Mouse (Mus musculus): ENCODE measurements around the gene Arhgap20. TPM values are rescaled to one million over a fixed set of nuclear protein-coding genes. Genes with fewer than 3 reads are reported as not detected.
A peak's percentile ranks its signal among the peaks of the same experiment; 100 is the strongest.

Arhgap20 gene
- polyA plus RNA-seq, 1 experiment from 2014 or later = 3.6 TPM

DNA sequence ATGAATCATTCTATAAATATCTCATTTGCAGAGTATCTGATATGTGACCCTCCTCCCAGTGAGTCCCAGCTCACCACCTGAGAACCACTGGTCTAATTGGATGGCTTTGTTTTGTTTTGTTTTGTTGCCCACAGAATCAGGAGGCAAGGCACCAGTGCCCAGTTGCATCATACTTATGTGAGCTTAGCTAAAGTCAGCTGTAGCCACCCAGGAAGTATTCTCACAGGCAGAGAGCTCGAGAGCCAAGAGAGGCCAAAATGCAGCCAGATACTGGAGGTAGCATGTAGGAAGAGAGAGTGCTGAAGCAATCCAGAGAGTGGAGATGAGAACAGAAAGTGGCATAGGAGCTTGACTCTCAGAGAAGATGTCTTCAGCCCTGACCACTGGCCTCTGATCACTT, 23.3 kb downstream of the Arhgap20 start:
- no peak overlapping the region for H3K4me2 ChIP-seq (replicated peaks; ENCODE audit: low read depth, low read length)

GRCm38 (mm10) chr9:51795206-51795605, 30.1 kb downstream of the Arhgap20 start:
- no peak overlapping the region for H3K9ac ChIP-seq (replicated peaks; ENCODE audit: low read length)
- no peaks in the 10 kb centered on the region for H3K36me3 ChIP-seq (ENCODE audit: insufficient read depth, low read length)
- H3K4me1 ChIP-seq (ENCODE audit: insufficient read depth, low read length) = no peaks in the 10 kb centered on the region
- 39% methylated on average over 6 of the region's 6 CpGs for WGBS
- no peak overlapping the region for H3K4me3 ChIP-seq (ENCODE audit: low read length)
- no peak overlapping the region for H3K4me2 ChIP-seq (replicated peaks; ENCODE audit: low read depth, low read length)
- H3K9me3 ChIP-seq (ENCODE audit: low read length) = no peaks in the 10 kb centered on the region
- ATAC-seq (ENCODE audit: low FRiP score, low TSS enrichment) = no peak
- H3K27ac ChIP-seq (ENCODE audit: low read length) = no peak overlapping the region
- H3K27me3 ChIP-seq (ENCODE audit: insufficient read depth, low read length) = no peaks in the 10 kb centered on the region

More for the DNA sequence above, 23.3 kb downstream of the Arhgap20 start:
- Histone ChIP-seq H3K27ac (ENCODE audit: low read length) (no peak overlapping the region), H3K4me1 (ENCODE audit: insufficient read depth, low read length) (no peaks in the 10 kb centered on the region), H3K9me3 (ENCODE audit: low read length) (no peaks in the 10 kb centered on the region), H3K9ac (replicated peaks; ENCODE audit: low read length) (no peak overlapping the region), H3K4me3 (ENCODE audit: low read length) (no peak overlapping the region), H3K27me3 (ENCODE audit: insufficient read depth, low read length) (no peaks in the 10 kb centered on the region), H3K36me3 (ENCODE audit: insufficient read depth, low read length) (no peaks in the 10 kb centered on the region)
- ATAC-seq (ENCODE audit: low FRiP score, low TSS enrichment) = no peak
- 68% methylated on average over 1 of the region's 1 CpGs for WGBS

DNA sequence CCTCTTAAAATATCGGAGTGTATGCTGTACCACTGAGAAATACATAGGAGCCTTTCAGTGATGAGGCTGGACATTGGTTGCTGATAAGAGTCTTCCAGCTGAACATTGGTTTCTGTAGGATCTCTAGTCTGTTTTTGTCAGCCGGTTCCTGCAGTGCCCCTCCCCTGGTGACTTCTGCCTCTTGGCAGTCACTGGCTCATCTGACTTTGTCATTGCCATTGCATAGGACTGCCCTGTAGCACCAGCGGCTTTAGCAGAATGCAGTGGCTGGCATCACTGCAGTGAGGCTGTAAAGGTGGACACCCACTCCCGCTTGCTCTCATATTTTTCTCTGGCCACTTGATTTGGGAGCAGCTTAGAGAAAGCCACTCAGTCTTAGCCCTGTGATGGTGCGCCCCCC, 33.1 kb downstream of the Arhgap20 start:
- Histone ChIP-seq H3K9ac (replicated peaks; ENCODE audit: low read length) (no peak overlapping the region), H3K9me3 (ENCODE audit: low read length) (no peaks in the 10 kb centered on the region), H3K27ac (ENCODE audit: low read length) (no peak overlapping the region), H3K4me3 (ENCODE audit: low read length) (no peak overlapping the region), H3K27me3 (ENCODE audit: insufficient read depth, low read length) (no peaks in the 10 kb centered on the region), H3K36me3 (ENCODE audit: insufficient read depth, low read length) (no peaks in the 10 kb centered on the region), H3K4me1 (ENCODE audit: insufficient read depth, low read length) (no peaks in the 10 kb centered on the region), H3K4me2 (replicated peaks; ENCODE audit: low read depth, low read length) (no peak overlapping the region)
- ATAC-seq (ENCODE audit: low FRiP score, low TSS enrichment) = no peak
- 87% methylated on average over 5 of the region's 5 CpGs for WGBS

DNA sequence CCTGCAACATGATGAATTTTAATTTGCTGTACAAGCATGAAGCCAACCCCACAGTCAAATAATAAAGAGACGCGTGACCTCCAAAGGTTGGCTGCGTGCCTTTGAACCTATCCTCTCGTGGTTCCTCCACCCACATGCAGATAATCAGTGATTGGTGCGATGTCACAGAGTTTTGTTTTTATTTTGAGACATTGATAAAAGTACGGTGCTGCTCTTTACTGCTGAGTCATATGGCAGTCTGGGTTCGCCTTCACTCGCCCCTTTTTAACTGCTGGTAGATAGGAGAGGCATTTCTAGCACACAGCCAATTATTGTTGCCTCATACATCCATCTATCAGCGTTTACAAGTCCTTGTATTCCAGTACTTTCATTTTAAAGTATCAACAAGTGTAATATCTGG, 34.0 kb downstream of the Arhgap20 start:
- no peaks in the 10 kb centered on the region for H3K27me3 ChIP-seq (ENCODE audit: insufficient read depth, low read length)
- no peak overlapping the region for H3K27ac ChIP-seq (ENCODE audit: low read length)
- ATAC-seq (ENCODE audit: low FRiP score, low TSS enrichment) = no peak
- no peak overlapping the region for H3K4me2 ChIP-seq (replicated peaks; ENCODE audit: low read depth, low read length)
- WGBS = 84% methylated on average over 9 of the region's 9 CpGs
- no peaks in the 10 kb centered on the region for H3K9me3 ChIP-seq (ENCODE audit: low read length)
- H3K4me1 ChIP-seq (ENCODE audit: insufficient read depth, low read length) = no peaks in the 10 kb centered on the region
- no peak overlapping the region for H3K9ac ChIP-seq (replicated peaks; ENCODE audit: low read length)
- H3K36me3 ChIP-seq (ENCODE audit: insufficient read depth, low read length) = no peaks in the 10 kb centered on the region
- no peak overlapping the region for H3K4me3 ChIP-seq (ENCODE audit: low read length)

DNA sequence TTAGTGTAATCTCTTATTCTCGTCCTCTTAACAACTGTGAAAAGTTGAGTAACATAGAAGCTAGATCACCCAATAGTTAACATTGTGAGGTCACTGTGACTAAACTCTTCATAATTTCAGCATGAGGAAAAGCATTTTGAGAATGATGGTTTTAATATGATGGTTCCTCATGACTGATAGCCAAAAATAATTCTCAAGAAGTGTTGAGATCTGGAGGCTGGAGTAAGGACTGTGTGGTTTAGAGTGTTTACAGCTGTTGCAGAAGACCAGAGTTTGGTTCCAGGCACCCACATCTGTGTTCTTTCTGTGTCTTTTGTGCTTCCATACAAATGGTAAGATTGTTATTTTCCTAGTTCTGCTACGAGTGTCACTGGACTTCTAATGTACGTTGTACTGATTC, 42.1 kb downstream of the Arhgap20 start:
- WGBS = 80% methylated on average over 3 of the region's 3 CpGs
- ATAC-seq (ENCODE audit: low FRiP score, low TSS enrichment) = no peak
- H3K9me3 ChIP-seq (ENCODE audit: low read length) = no peaks in the 10 kb centered on the region
- no peak overlapping the region for H3K4me3 ChIP-seq (ENCODE audit: low read length)
- H3K4me2 ChIP-seq (replicated peaks; ENCODE audit: low read depth, low read length) = no peak overlapping the region
- H3K36me3 ChIP-seq (ENCODE audit: insufficient read depth, low read length) = no peaks in the 10 kb centered on the region
- no peaks in the 10 kb centered on the region for H3K4me1 ChIP-seq (ENCODE audit: insufficient read depth, low read length)
- no peak overlapping the region for H3K27ac ChIP-seq (ENCODE audit: low read length)
- no peaks in the 10 kb centered on the region for H3K27me3 ChIP-seq (ENCODE audit: insufficient read depth, low read length)
- no peak overlapping the region for H3K9ac ChIP-seq (replicated peaks; ENCODE audit: low read length)

GRCm38 (mm10) chr9:51812931-51813330, 47.8 kb downstream of the Arhgap20 start:
- Histone ChIP-seq H3K4me3 (ENCODE audit: low read length) (no peak overlapping the region), H3K9ac (replicated peaks; ENCODE audit: low read length) (no peak overlapping the region), H3K27ac (ENCODE audit: low read length) (no peak overlapping the region), H3K4me2 (replicated peaks; ENCODE audit: low read depth, low read length) (no peak overlapping the region), H3K36me3 (ENCODE audit: insufficient read depth, low read length) (no peaks in the 10 kb centered on the region), H3K27me3 (ENCODE audit: insufficient read depth, low read length) (no peaks in the 10 kb centered on the region), H3K4me1 (ENCODE audit: insufficient read depth, low read length) (no peaks in the 10 kb centered on the region), H3K9me3 (ENCODE audit: low read length) (no peaks in the 10 kb centered on the region)
- 84% methylated on average over 1 of the region's 1 CpGs for WGBS
- no peak for ATAC-seq (ENCODE audit: low FRiP score, low TSS enrichment)

DNA sequence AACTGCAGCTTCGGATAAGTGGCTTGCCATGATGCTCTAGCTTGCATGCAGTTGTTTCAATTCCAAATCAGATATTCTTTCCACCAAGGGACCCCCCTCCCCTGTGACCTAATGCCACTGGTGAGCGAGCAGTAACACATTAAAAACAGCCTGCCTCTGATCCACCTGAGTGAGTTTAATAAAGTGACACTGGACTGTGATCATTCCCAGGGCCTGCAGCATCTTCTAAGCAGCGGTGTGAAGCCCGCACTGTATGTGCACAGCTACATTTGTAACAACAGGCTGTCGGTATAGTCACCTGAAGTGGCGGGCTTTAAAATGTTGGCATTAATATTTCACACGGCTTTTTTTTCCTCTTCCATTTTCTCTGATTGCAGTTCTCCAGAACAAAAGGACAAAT, 59.4 kb downstream of the Arhgap20 start:
- Histone ChIP-seq H3K27ac (ENCODE audit: low read length) (no peak overlapping the region), H3K4me3 (ENCODE audit: low read length) (no peak overlapping the region), H3K4me1 (ENCODE audit: insufficient read depth, low read length) (0 out of 2 replicates have a peak, but pooled peaks cover 3% of the 10 kb centered on the region), H3K4me2 (replicated peaks; ENCODE audit: low read depth, low read length) (no peak overlapping the region), H3K36me3 (ENCODE audit: insufficient read depth, low read length) (no peaks in the 10 kb centered on the region), H3K9me3 (ENCODE audit: low read length) (no peaks in the 10 kb centered on the region), H3K27me3 (ENCODE audit: insufficient read depth, low read length) (no peaks in the 10 kb centered on the region), H3K9ac (replicated peaks; ENCODE audit: low read length) (no peak overlapping the region)
- ATAC-seq (ENCODE audit: low FRiP score, low TSS enrichment) = peak; percentile 75
- WGBS = 66% methylated on average over 7 of the region's 7 CpGs

DNA sequence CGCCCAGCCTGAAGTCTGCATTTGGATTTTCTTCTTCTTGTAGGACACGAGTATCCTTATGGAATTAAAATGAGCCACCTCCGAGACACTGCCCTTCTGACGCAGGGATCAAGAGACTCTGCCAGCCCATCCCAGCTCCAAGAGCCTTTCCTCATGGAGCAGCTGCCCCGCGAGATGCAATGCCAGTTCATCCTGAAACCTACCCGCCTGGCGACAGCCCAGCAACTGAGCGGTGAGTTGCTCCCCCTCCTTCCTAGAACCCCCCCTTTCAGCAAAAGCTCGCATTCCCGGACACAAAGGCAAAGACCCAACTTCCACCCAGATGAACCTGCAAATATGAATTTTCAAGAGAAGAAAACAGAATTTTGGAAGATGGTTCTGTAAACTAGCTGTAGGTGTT, 66.5 kb downstream of the Arhgap20 start:
- no peaks in the 10 kb centered on the region for H3K27me3 ChIP-seq (ENCODE audit: insufficient read depth, low read length)
- 91% methylated on average over 11 of the region's 11 CpGs for WGBS
- H3K9ac ChIP-seq (replicated peaks; ENCODE audit: low read length) = no peak overlapping the region
- 0 out of 2 replicates have a peak, but pooled peaks cover 3% of the 10 kb centered on the region for H3K4me1 ChIP-seq (ENCODE audit: insufficient read depth, low read length)
- no peak for ATAC-seq (ENCODE audit: low FRiP score, low TSS enrichment)
- H3K9me3 ChIP-seq (ENCODE audit: low read length) = no peaks in the 10 kb centered on the region
- no peak overlapping the region for H3K4me3 ChIP-seq (ENCODE audit: low read length)
- H3K4me2 ChIP-seq (replicated peaks; ENCODE audit: low read depth, low read length) = no peak overlapping the region
- no peak overlapping the region for H3K27ac ChIP-seq (ENCODE audit: low read length)
- H3K36me3 ChIP-seq (ENCODE audit: insufficient read depth, low read length) = no peaks in the 10 kb centered on the region

- Histone ChIP-seq H3K9me3 (ENCODE audit: low read length) (no peaks in the 10 kb centered on the region), H3K27me3 (ENCODE audit: insufficient read depth, low read length) (no peaks in the 10 kb centered on the region), H3K4me3 (ENCODE audit: low read length) (no peak overlapping the region), H3K4me2 (replicated peaks; ENCODE audit: low read depth, low read length) (no peak overlapping the region), H3K9ac (replicated peaks; ENCODE audit: low read length) (no peak overlapping the region), H3K4me1 (ENCODE audit: insufficient read depth, low read length) (0 out of 2 replicates have a peak, but pooled peaks cover 3% of the 10 kb centered on the region), H3K36me3 (ENCODE audit: insufficient read depth, low read length) (no peaks in the 10 kb centered on the region), H3K27ac (ENCODE audit: low read length) (no peak overlapping the region)
- ATAC-seq (ENCODE audit: low FRiP score, low TSS enrichment) = no peak
- WGBS = 39% methylated on average over 5 of the region's 5 CpGs
Observed at GRCm38 (mm10) chr9:51832368-51832767, 67.2 kb downstream of the Arhgap20 start.

DNA sequence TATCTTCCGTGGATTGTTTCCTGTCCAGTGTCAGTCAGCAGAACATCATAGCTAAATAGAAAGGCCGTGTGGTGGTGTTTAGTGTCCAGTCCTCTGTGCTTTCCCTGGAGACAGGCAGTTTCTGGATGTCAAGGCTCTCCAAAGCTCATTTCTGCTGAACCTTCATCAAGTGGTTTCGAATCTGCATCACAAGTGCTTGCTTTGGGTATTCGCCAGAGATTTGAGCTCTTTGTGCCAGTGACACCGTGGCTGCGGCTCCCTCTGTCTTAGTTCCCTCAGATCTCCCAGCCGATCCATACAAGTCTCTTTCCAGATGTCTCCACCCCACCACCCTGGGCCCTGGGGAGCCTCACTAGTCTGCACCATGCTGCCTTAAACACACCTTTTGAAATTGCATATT, 72.6 kb downstream of the Arhgap20 start:
- no peak overlapping the region for H3K27ac ChIP-seq (ENCODE audit: low read length)
- no peak for ATAC-seq (ENCODE audit: low FRiP score, low TSS enrichment)
- no peak overlapping the region for H3K4me3 ChIP-seq (ENCODE audit: low read length)
- 69% methylated on average over 7 of the region's 7 CpGs for WGBS
- H3K27me3 ChIP-seq (ENCODE audit: insufficient read depth, low read length) = no peaks in the 10 kb centered on the region
- no peak overlapping the region for H3K9ac ChIP-seq (replicated peaks; ENCODE audit: low read length)
- no peaks in the 10 kb centered on the region for H3K9me3 ChIP-seq (ENCODE audit: low read length)
- H3K36me3 ChIP-seq (ENCODE audit: insufficient read depth, low read length) = no peaks in the 10 kb centered on the region
- no peak overlapping the region for H3K4me2 ChIP-seq (replicated peaks; ENCODE audit: low read depth, low read length)
- 0 out of 2 replicates have a peak, but pooled peaks cover 3% of the 10 kb centered on the region for H3K4me1 ChIP-seq (ENCODE audit: insufficient read depth, low read length)

All from kidney, embryonic 16.5 days (tissue).